Mouse (Mus musculus): ENCODE measurements around the gene Ceacam5.

DNA sequence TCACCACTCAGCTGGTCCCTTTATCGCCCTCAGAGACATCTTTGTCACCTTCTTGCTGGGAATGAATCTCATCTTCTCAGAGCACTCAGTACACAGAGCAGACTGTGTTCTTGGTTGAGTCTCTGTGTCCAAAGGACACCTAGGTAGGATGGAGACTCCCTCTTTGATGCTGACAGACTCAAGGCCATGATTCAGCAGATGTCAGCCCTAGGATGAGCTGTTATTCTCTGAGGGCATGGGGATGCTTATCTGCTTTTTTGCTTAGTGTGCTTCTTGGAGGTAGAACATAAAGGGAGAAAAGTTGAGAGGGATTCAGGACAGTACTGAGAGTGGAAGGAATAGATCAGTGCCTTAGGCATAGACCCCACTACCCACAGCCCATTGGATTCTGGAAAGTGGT is at the start of gene Ceacam5:
- no peak for TF ChIP-seq POLR2A (IDR thresholded peaks at IDR 0.05; ENCODE audit: borderline replicate concordance, control insufficient read depth, low read depth, low read length)
- TF ChIP-seq CTCF (IDR thresholded peaks at IDR 0.05; ENCODE audit: control insufficient read depth, insufficient read depth, low read length), result no peak

All from bone marrow, adult 2 months (tissue).